Mouse (Mus musculus) stomach, postnatal 0 days (tissue): ENCODE measurements at regions not wholly inside any gene's neighbourhood (a gene's known extent, or its start where the extent isn't known, plus 50 kb on each side); places are given as distances from the start of the nearest gene placed in this dataset.

Source experiments
- CTCF ChIP-seq: IDR thresholded peaks from 2 replicates; pipeline ENCODE4 v1.5.1; 2016; ENCODE audit warnings: antibody characterized with exemption, low read depth, mild to moderate bottlenecking, moderate library complexity
- EP300 ChIP-seq: optimal IDR thresholded peaks from 2 replicates; pipeline ENCODE3; 2016; ENCODE audit warnings: antibody characterized with exemption

- TF ChIP-seq CTCF = no peak
- TF ChIP-seq EP300 = no peak
These were observed 365.9 kb downstream of the Tecrl start for GRCm38 (mm10) chr5:82989056-82989455.
